Mouse (Mus musculus) lung, postnatal 0 days (tissue): ENCODE measurements around the gene Xylt1.

Experiments
- CTCF ChIP-seq: IDR thresholded peaks from 2 replicates; pipeline ENCODE4 v1.5.1; 2016; ENCODE audit warnings: antibody characterized with exemption, mild to moderate bottlenecking
- EP300 ChIP-seq: IDR thresholded peaks from 2 replicates; pipeline ENCODE4 v1.6.1; 2016; ENCODE audit warnings: antibody characterized with exemption, mild to moderate bottlenecking, control low read depth

- TF ChIP-seq EP300 (no peak), CTCF (no peak)
These were observed 286.5 kb downstream of the Xylt1 start for GRCm38 (mm10) chr7:117667286-117667685.
